Mouse (Mus musculus) bone marrow macrophage, adult 2 months (primary cell): ENCODE results near the gene Pam16. TPM values are rescaled to one million over a fixed set of nuclear protein-coding genes. Genes with fewer than 3 reads are reported as not detected.

Experiments
- H3K27ac ChIP-seq: 2 replicates; pipeline ENCODE4 v1.5.1; 2012; ENCODE audit warnings: low read depth, low read length; ENCODE audit not compliant: insufficient read depth
- H3K4me1 ChIP-seq: 2 replicates; pipeline ENCODE4 v1.6.1; 2012; ENCODE audit warnings: low read length; ENCODE audit not compliant: control insufficient read depth, insufficient read depth
- H3K4me3 ChIP-seq: 2 replicates; pipeline ENCODE4 v1.5.1; 2012; ENCODE audit warnings: mild to moderate bottlenecking, low read length, moderate library complexity; ENCODE audit not compliant: insufficient read depth
- CTCF ChIP-seq: IDR thresholded peaks from 2 replicates; pipeline ENCODE4 v1.5.1; 2012; ENCODE audit warnings: low read depth, mild to moderate bottlenecking, low read length, moderate library complexity
- POLR2A ChIP-seq: IDR thresholded peaks from 2 replicates; pipeline ENCODE4 v1.6.1; 2012; ENCODE audit warnings: mild to moderate bottlenecking, low read depth, low read length, borderline replicate concordance
- polyA plus RNA-seq: library from polyadenylated mRNA; stranded (reverse); fragments of >200 nt; gene quantifications from 2 replicates; pipeline ENCODE4 v1.2.4, GENCODE M21; 2012; ENCODE audit not compliant: missing spikeins, insufficient read depth, insufficient read length

The Pam16 gene
- 27.3 and 39.7 TPM in 2 replicates for polyA plus RNA-seq

GRCm38 (mm10) chr16:4624481-4625110, at the start of gene Pam16:
Gene Pam16, minus strand, starts transcription at chr16:4624988.
- Histone ChIP-seq H3K27ac (peak within 1 kb of the TSS; percentile 42), H3K4me1 (peaks cover 25% of the 10 kb centered on the region), H3K4me3 (peak within 1 kb of the TSS; percentile 84)
- no peak for TF ChIP-seq POLR2A
- TF ChIP-seq CTCF = no peak

GRCm38 (mm10) chr16:4674091-4674490, 49.3 kb upstream of the Pam16 start:
- Histone ChIP-seq H3K27ac (no peak overlapping the region), H3K4me3 (no peak overlapping the region), H3K4me1 (peaks cover 30% of the 10 kb centered on the region)
- TF ChIP-seq CTCF = no peak
- TF ChIP-seq POLR2A = no peak

GRCm38 (mm10) chr16:4670317-4670716, 45.5 kb upstream of the Pam16 start:
- TF ChIP-seq CTCF = no peak
- TF ChIP-seq POLR2A = no peak
- Histone ChIP-seq H3K27ac (no peak overlapping the region), H3K4me1 (peaks cover 13% of the 10 kb centered on the region), H3K4me3 (no peak overlapping the region)

- Histone ChIP-seq H3K4me3 (no peak overlapping the region), H3K4me1 (no peaks in the 10 kb centered on the region), H3K27ac (no peak overlapping the region)
- TF ChIP-seq CTCF (peak; percentile 75), POLR2A (no peak)
Measured at GRCm38 (mm10) chr16:4667190-4667808, 42.5 kb upstream of the Pam16 start.

- H3K4me1 ChIP-seq = no peaks in the 10 kb centered on the region
- no peak overlapping the region for H3K4me3 ChIP-seq
- no peak for TF ChIP-seq CTCF
- TF ChIP-seq POLR2A = no peak
- no peak overlapping the region for H3K27ac ChIP-seq
Measured at GRCm38 (mm10) chr16:4665726-4666125, 40.9 kb upstream of the Pam16 start.

GRCm38 (mm10) chr16:4663806-4664205, 39.0 kb upstream of the Pam16 start:
- Histone ChIP-seq H3K27ac (no peak overlapping the region), H3K4me3 (no peak overlapping the region), H3K4me1 (no peaks in the 10 kb centered on the region)
- no peak for TF ChIP-seq POLR2A
- TF ChIP-seq CTCF = no peak

- H3K4me1 ChIP-seq = no peaks in the 10 kb centered on the region
- no peak overlapping the region for H3K27ac ChIP-seq
- no peak overlapping the region for H3K4me3 ChIP-seq
- no peak for TF ChIP-seq CTCF
- no peak for TF ChIP-seq POLR2A
Measured at GRCm38 (mm10) chr16:4661605-4662004, 36.8 kb upstream of the Pam16 start.

GRCm38 (mm10) chr16:4659326-4659725, 34.5 kb upstream of the Pam16 start:
- no peak overlapping the region for H3K4me3 ChIP-seq

GRCm38 (mm10) chr16:4658781-4659245, 34.0 kb upstream of the Pam16 start:
- Histone ChIP-seq H3K4me1 (no peaks in the 10 kb centered on the region), H3K4me3 (no peak overlapping the region), H3K27ac (no peak overlapping the region)
- no peak for TF ChIP-seq POLR2A
- no peak for TF ChIP-seq CTCF

More at GRCm38 (mm10) chr16:4659326-4659725, 34.5 kb upstream of the Pam16 start:
- H3K4me1 ChIP-seq = no peaks in the 10 kb centered on the region
- H3K27ac ChIP-seq = no peak overlapping the region
- TF ChIP-seq CTCF = no peak
- TF ChIP-seq POLR2A = no peak

- Histone ChIP-seq H3K4me3 (no peak overlapping the region), H3K27ac (no peak overlapping the region), H3K4me1 (no peaks in the 10 kb centered on the region)
- TF ChIP-seq CTCF (no peak), POLR2A (no peak)
Measured at GRCm38 (mm10) chr16:4656571-4657081, 31.8 kb upstream of the Pam16 start.
